Mouse (Mus musculus): ENCODE measurements around the gene Thbs2. TPM values are rescaled to one million over a fixed set of nuclear protein-coding genes. Genes with fewer than 3 reads are reported as not detected.
A peak's percentile ranks its signal among the peaks of the same experiment; 100 is the strongest.

The Thbs2 gene
- 10 to 100 TPM; 17.1 to 17.4 TPM for total RNA-seq (2021)

DNA sequence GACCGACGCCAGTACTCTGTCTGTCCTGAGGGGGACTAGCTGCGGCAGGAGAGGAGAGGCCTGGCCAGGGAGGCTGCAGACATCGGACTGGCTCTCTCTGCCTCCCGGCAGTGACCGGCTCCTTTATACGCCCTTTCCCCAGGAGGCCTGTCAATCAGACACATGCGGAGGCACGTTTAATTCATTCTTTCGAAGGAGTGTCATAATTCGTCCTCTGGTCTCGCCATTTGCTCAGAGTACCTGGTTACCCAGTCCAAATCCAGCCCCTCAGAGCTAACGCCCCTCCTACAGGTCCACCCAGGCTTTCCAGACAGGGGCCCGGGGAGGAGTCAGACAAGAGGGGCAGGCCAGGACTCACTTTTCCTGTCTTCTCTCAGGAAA lies at the start of gene Thbs2:
TSS of gene Thbs2 (minus strand) at position 242 of the 381 bp plus-strand sequence.
- DNase-seq: peak; percentile 60 to 71
- intact Hi-C loops (cut with DNase I): no loop called here

DNA sequence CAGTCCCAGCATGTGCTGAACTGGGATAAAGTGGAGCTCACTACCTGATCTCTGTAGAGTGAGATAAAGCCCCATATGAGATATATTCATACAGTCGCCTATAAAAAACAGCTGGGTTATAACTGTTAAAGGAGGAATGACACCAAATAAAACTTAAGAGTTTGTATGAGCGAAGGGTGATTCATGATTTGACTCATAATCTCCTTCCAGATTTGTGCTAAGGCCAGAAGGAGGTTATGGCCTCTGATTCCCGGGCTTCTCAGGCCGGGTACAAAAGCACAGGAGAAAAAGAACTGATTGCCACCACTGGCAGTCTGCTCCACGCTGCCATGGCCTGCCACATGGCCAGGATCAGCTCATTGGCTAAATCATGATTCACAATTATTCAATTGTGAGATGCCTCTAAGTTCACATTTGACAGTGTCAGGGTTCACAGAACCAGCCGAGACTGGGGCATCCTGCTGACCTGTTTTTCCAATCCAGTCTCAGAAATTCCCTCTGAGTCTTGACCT lies 41.5 kb upstream of the Thbs2 start:
- no peak for DNase-seq
- intact Hi-C loops (cut with DNase I): no loop called here

DNA sequence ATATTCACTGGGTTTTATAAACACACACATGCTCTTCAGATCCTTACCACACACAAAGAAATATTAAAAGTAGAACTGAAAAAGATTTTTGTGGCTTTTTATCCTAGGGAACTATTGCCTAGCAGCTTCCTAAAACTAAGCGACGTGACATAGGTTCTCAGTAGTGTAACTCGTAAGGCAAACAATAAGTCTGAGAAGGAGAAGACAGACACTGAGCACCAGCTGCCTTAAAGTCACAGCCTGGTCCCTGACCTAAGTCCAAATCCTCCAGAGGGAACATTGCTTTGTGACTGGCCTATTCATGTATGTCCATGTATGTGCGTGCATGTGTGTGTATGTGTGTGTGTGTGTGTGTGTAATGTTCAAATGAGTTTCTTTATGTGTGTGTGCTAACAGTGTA lies 40.3 kb upstream of the Thbs2 start:
- intact Hi-C loops (cut with DNase I): no loop called here
- no peak for DNase-seq

GRCm38 (mm10) chr17:14733941-14734340 lies 39.9 kb upstream of the Thbs2 start:
- intact Hi-C loops (cut with DNase I): no loop called here
- no peak for DNase-seq

DNA sequence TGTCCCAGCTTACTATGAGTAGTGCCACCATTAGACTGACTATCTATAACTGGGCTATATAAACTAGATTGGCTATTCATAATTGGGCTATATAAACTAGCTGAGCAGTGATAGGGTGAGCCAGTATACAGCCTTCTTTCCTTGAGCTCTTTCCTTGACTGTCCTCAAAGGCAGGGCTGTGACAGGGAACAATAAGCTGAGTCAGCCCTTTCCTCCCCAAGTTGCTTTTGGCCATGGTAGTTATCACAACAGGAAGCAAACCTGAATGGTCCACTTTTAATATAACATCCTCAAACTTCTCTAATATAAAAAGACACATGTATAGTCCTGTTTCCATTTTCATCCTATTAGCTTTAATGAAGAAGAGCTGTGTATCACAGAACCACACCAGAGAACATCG lies 39.0 kb upstream of the Thbs2 start:
- intact Hi-C loops (cut with DNase I): no loop called here
- DNase-seq: no peak

DNA sequence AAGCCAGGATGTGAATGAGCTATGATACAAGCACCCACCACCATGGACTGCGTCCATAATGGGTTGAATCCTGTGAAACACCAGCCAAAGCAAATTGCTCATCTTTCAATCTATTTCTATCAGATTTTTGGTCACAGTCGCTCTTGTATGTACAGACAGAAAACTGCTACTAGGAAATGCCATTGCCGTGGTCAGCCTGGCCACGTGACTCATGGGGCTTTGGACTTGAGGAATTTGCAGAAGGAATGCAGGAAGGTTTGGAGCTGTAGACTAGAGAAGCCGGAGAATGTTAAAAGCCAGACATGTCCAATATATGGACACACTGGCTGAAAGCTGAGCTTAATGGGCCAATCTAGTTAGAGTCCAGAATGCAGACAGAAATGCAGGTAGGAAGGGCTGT lies 36.6 kb upstream of the Thbs2 start:
- intact Hi-C loops (cut with DNase I): no loop called here
- DNase-seq: no peak

DNA sequence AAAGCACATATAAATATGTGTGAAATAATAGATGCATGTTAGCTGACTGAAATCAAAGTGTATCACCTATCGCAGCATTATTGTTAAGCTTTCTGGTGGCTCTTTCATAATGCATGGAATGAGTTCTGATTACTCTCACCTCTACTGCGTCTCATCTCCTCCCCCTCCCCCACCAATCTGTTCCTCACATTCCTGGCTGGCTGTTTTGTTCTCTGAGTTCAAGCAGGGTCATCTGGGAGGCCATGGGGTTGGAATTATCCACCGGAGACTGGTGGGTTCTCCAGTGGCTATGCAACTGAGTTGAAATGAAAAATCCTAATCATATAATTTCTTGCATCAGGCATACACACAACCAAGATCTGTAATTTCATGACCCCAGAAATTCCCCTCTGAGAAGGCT lies 33.4 kb upstream of the Thbs2 start:
- intact Hi-C loops (cut with DNase I): no loop called here
- DNase-seq: no peak

DNA sequence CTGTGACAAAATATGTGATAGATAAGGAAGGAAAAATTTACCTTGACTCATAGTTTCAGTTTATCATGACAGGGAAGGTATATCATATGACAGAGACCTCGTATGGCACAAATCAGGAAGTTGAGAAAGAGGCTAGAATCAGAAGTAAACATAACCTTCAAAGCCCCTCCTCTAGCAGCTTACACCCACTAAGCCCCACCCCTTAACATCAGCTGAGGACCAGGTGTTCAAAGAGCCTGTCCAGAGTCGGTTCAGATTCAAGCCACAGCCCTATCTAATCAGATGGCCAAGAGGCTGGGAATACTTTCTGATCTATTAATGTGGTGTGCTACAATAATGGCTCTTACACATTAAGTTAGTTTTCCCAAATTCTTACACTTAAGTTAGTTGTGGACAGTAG lies 30.8 kb upstream of the Thbs2 start:
- DNase-seq: no peak
- intact Hi-C loops (cut with DNase I): no loop called here

- DNase-seq: no peak
- intact Hi-C loops (cut with DNase I): no loop called here
These were observed 27.3 kb upstream of the Thbs2 start for GRCm38 (mm10) chr17:14721325-14721724.

DNA sequence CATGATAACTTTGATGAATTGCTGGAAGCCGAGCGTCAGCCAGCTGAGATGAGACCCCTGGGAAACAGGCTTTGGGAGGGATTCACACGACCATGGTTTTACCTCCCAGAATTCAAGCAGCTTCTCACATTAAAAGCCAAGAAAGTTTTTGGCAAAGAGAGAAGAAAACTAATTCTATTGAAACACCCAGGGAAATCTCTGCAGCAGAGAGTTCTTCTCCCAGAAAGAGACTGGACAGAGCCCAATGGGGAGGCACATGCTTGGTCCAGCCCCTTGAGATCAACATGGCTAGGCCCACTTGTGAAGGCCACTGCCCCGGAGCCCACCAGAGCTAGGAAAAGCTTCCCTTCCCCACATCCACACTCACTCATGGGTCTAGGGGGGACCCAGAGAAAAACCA lies 26.9 kb upstream of the Thbs2 start:
- intact Hi-C loops (cut with DNase I): no loop called here
- peak in 1 of 2 experiments; percentile 39 for DNase-seq

- intact Hi-C loops (cut with DNase I): no loop called here
- peak; percentile 52 to 61 for DNase-seq
These were observed 26.2 kb upstream of the Thbs2 start for GRCm38 (mm10) chr17:14720227-14720626.

DNA sequence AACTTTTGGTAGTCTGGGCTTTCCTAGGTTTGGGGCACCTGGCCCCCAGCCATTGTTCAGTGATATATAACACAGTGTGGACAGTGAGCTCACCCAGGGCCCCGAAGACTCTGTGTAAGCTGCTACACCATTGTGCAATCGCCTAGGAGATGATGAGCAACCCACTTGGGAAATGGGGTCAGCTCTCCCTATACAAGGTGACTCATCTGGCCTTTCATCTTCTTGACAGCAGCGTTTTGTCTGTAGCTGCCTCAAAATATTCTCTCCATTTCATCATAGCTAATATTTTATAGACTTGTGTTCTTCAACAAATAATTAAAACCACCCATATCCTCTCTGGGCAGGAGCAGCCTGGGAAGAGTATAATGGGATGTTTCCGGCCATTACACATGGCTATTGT lies 24.8 kb upstream of the Thbs2 start:
- intact Hi-C loops (cut with DNase I): no loop called here
- no peak for DNase-seq

- intact Hi-C loops (cut with DNase I): no loop called here
These were observed 20.7 kb upstream of the Thbs2 start for GRCm38 (mm10) chr17:14714782-14715181.

GRCm38 (mm10) chr17:14714374-14714773 lies 20.3 kb upstream of the Thbs2 start:
- intact Hi-C loops (cut with DNase I): no loop called here

More at GRCm38 (mm10) chr17:14714782-14715181, 20.7 kb upstream of the Thbs2 start:
- DNase-seq: no peak

DNA sequence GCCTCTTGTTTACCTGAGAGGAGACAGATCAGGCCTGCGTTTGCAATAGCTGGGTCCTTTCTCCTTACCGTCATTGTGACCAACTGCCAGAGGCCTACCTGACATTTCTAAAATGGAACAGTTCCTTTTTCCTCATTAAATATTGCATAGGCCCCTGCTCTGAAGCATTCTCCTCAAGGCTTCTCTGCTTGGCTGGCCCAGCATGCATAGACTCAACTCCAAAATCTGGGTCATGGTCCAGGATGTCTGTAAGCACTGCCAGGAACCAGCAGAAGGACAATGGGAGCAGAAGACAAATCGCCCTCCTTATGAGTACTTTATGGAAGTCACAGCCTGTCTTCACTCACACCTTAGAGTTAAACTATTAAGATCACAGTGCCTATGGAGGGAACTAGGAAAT lies 17.7 kb upstream of the Thbs2 start:
- no peak for DNase-seq
- intact Hi-C loops (cut with DNase I): no loop called here

More at GRCm38 (mm10) chr17:14714374-14714773, 20.3 kb upstream of the Thbs2 start:
- DNase-seq: no peak

- DNase-seq: no peak
- intact Hi-C loops (cut with DNase I): no loop called here
These were observed 17.0 kb upstream of the Thbs2 start for GRCm38 (mm10) chr17:14711032-14711431.

DNA sequence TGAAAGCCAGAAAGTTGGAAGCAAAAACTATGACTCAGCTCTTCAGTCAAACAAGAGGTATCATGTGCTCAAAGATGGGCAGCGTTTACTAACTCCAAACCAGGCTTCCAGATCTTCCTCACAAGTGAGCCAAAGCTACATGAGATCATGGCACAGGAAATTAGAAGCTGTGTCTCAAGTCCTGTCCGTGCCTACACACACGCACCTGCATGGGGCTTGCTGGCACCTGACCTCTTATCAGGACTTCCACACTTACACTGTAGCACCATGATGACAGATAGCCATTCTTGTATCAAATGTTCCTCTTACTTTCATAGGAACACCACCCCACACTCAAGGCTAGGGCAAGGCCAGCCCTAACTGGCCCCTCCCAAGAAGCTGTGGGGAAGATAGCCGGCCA lies 12.0 kb upstream of the Thbs2 start:
- intact Hi-C loops (cut with DNase I): no loop called here
- DNase-seq: no peak

GRCm38 (mm10) chr17:14705466-14705865 lies 11.4 kb upstream of the Thbs2 start:
- DNase-seq: no peak
- intact Hi-C loops (cut with DNase I): no loop called here

GRCm38 (mm10) chr17:14703771-14704170 lies 9.7 kb upstream of the Thbs2 start:
- no peak for DNase-seq
- intact Hi-C loops (cut with DNase I): no loop called here

GRCm38 (mm10) chr17:14703268-14703667 lies 9.2 kb upstream of the Thbs2 start:
- intact Hi-C loops (cut with DNase I): no loop called here
- DNase-seq: no peak

DNA sequence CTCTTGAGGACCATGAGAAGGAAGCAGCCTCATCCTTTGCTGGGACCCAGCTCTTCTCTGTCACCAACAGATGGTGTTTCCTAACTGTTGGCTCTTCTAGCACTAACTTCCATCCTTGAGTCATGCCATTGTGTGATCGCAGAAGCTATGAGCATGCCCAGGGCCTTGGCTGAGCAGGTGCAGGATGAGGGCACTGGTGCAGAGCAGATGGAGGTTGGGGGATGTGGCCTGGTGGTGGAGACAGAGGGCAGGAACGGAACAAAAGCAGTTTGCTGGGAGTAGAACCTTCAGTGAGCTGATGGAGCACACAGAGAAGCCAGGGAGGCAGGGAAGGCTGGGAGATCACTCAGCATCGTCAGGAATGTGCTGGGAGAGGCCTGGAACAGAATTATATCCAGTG lies 8.7 kb upstream of the Thbs2 start:
- intact Hi-C loops (cut with DNase I): no loop called here
- DNase-seq: no peak

DNA sequence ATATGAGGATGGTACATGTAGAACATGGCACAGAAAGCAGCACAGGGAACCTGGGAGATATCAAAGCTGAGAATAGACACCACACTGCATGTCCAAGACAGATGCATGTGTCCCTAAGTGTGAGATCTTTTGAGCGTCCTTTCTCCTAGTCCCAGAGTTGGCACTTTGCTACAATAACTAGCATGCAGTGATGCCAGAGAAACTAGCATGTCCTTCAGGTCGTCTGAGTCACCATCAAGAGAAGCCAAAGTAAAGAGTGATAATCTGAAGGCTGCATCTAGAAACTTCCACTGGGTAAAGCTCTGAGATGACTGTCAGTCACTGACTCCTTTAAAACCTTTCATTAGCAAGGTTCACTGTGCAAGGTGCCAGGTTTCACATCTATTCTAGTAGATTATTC lies 7.9 kb upstream of the Thbs2 start:
- intact Hi-C loops (cut with DNase I): no loop called here
- no peak for DNase-seq

DNA sequence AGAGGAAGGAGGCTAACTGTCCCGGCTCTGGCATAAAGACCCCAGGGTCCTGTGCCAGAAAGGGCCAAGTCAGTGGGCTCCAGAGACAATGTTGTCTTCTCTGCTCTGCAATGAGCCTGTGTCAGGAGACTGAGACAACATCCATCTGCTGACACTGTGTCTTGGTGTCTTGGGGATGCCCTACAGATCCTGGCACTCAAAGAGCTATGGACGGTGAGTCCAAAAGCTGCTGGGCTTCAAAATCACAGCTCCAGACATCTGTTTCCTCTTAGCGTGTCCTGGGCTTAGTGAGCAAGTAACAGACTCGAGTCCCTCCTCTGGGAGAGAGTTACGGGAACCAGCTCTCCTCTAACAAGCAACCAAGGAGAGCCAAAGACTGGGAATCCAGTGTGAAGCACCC lies 6.2 kb upstream of the Thbs2 start:
- intact Hi-C loops (cut with DNase I): no loop called here
- DNase-seq: peak in 1 of 2 experiments; percentile 42
